Mouse (Mus musculus): Measurements from ENCODE around the gene Sh2b3. TPM values are rescaled to one million over a fixed set of nuclear protein-coding genes. Genes with fewer than 3 reads are reported as not detected.

Sh2b3 gene
- total and polyA plus RNA-seq, 2 experiments from 2014 or later: 11.4 to 58.5 TPM

GRCm38 (mm10) chr5:121815867-121816380, 21.5 kb downstream of the Sh2b3 start:
- Histone ChIP-seq H3K9me3 (replicated peaks; ENCODE audit: control insufficient read depth, low read length) (no peaks in the 10 kb centered on the region), H3K4me2 (ENCODE audit: low read depth, low read length) (no peak overlapping the region), H3K4me3 (ENCODE audit: low read depth, low read length) (no peak overlapping the region), H3K9ac (replicated peaks; ENCODE audit: low read depth, low read length) (no peak overlapping the region), H3K27me3 (ENCODE audit: control insufficient read depth, insufficient read depth, low read length) (no peaks in the 10 kb centered on the region), H3K4me1 (ENCODE audit: control insufficient read depth, insufficient read depth) (peaks cover 15% of the 10 kb centered on the region; the same call in 1 of the 2 replicates), H3K36me3 (replicated peaks; ENCODE audit: control insufficient read depth, insufficient read depth, low read length) (peaks cover 90% of the 10 kb centered on the region), H3K27ac (ENCODE audit: low read depth) (no peak overlapping the region)
- 72% methylated on average over 8 of the region's 8 CpGs for WGBS
- no peak for DNase-seq (ENCODE audit: low spot score)
- no peak for ATAC-seq (ENCODE audit: insufficient read depth, low read depth)
- TF ChIP-seq CTCF (IDR thresholded peaks at IDR 0.05; ENCODE audit: low read depth) (no peak), EP300 (IDR thresholded peaks at IDR 0.05; ENCODE audit: low read depth) (no peak)

- peak; percentile 72 for TF ChIP-seq CTCF (IDR thresholded peaks at IDR 0.05; ENCODE audit: low read depth)
- TF ChIP-seq EP300 (IDR thresholded peaks at IDR 0.05; ENCODE audit: low read depth): no peak
- H3K4me2 ChIP-seq (ENCODE audit: low read depth, low read length): no peak overlapping the region
- peaks cover 15% of the 10 kb centered on the region for H3K4me1 ChIP-seq (ENCODE audit: control insufficient read depth, insufficient read depth)
- no peak overlapping the region for H3K27ac ChIP-seq (ENCODE audit: low read depth)
- DNase-seq (ENCODE audit: low spot score) (peak; percentile 61), ATAC-seq (ENCODE audit: insufficient read depth, low read depth) (peak; percentile 59)
- H3K27me3 ChIP-seq (ENCODE audit: control insufficient read depth, insufficient read depth, low read length): no peaks in the 10 kb centered on the region
- H3K9ac ChIP-seq (replicated peaks; ENCODE audit: low read depth, low read length): no peak overlapping the region
- 53% methylated on average over 3 of the region's 3 CpGs for WGBS
- peaks cover 88% of the 10 kb centered on the region for H3K36me3 ChIP-seq (replicated peaks; ENCODE audit: control insufficient read depth, insufficient read depth, low read length)
- H3K9me3 ChIP-seq (replicated peaks; ENCODE audit: control insufficient read depth, low read length): no peaks in the 10 kb centered on the region
- no peak overlapping the region for H3K4me3 ChIP-seq (ENCODE audit: low read depth, low read length)
These were observed 22.4 kb downstream of the Sh2b3 start for GRCm38 (mm10) chr5:121815067-121815466.

GRCm38 (mm10) chr5:121813744-121814143, 23.7 kb downstream of the Sh2b3 start:
- TF ChIP-seq CTCF (IDR thresholded peaks at IDR 0.05; ENCODE audit: low read depth) (no peak), EP300 (IDR thresholded peaks at IDR 0.05; ENCODE audit: low read depth) (no peak)
- Histone ChIP-seq H3K4me2 (ENCODE audit: low read depth, low read length) (no peak overlapping the region), H3K4me1 (ENCODE audit: control insufficient read depth, insufficient read depth) (peaks cover 13% of the 10 kb centered on the region), H3K27ac (ENCODE audit: low read depth) (no peak overlapping the region), H3K36me3 (replicated peaks; ENCODE audit: control insufficient read depth, insufficient read depth, low read length) (peaks cover 75% of the 10 kb centered on the region), H3K9me3 (replicated peaks; ENCODE audit: control insufficient read depth, low read length) (no peaks in the 10 kb centered on the region), H3K9ac (replicated peaks; ENCODE audit: low read depth, low read length) (no peak overlapping the region), H3K4me3 (ENCODE audit: low read depth, low read length) (no peak overlapping the region), H3K27me3 (ENCODE audit: control insufficient read depth, insufficient read depth, low read length) (no peaks in the 10 kb centered on the region)
- ATAC-seq (ENCODE audit: insufficient read depth, low read depth) (no peak), DNase-seq (ENCODE audit: low spot score) (no peak)
- 93% methylated on average over 10 of the region's 10 CpGs for WGBS

GRCm38 (mm10) chr5:121812526-121813243, 24.8 kb downstream of the Sh2b3 start:
- no peak for TF ChIP-seq CTCF (IDR thresholded peaks at IDR 0.05; ENCODE audit: low read depth)
- TF ChIP-seq EP300 (IDR thresholded peaks at IDR 0.05; ENCODE audit: low read depth): no peak
- no peak overlapping the region for H3K27ac ChIP-seq (ENCODE audit: low read depth)
- DNase-seq (ENCODE audit: low spot score): no peak
- H3K27me3 ChIP-seq (ENCODE audit: control insufficient read depth, insufficient read depth, low read length): no peaks in the 10 kb centered on the region
- no peak overlapping the region for H3K4me2 ChIP-seq (ENCODE audit: low read depth, low read length)
- H3K36me3 ChIP-seq (replicated peaks; ENCODE audit: control insufficient read depth, insufficient read depth, low read length): peaks cover 64% of the 10 kb centered on the region
- no peaks in the 10 kb centered on the region for H3K9me3 ChIP-seq (replicated peaks; ENCODE audit: control insufficient read depth, low read length)
- peaks cover 13% of the 10 kb centered on the region for H3K4me1 ChIP-seq (ENCODE audit: control insufficient read depth, insufficient read depth)
- H3K4me3 ChIP-seq (ENCODE audit: low read depth, low read length): no peak overlapping the region
- ATAC-seq (ENCODE audit: insufficient read depth, low read depth): no peak
- 77% methylated on average over 7 of the region's 7 CpGs for WGBS
- no peak overlapping the region for H3K9ac ChIP-seq (replicated peaks; ENCODE audit: low read depth, low read length)

- TF ChIP-seq EP300 (IDR thresholded peaks at IDR 0.05; ENCODE audit: low read depth) (no peak), CTCF (IDR thresholded peaks at IDR 0.05; ENCODE audit: low read depth) (no peak)
- Histone ChIP-seq H3K36me3 (replicated peaks; ENCODE audit: control insufficient read depth, insufficient read depth, low read length) (peaks cover 53% of the 10 kb centered on the region), H3K9ac (replicated peaks; ENCODE audit: low read depth, low read length) (no peak overlapping the region), H3K4me3 (ENCODE audit: low read depth, low read length) (no peak overlapping the region), H3K4me1 (ENCODE audit: control insufficient read depth, insufficient read depth) (peaks cover 13% of the 10 kb centered on the region), H3K4me2 (ENCODE audit: low read depth, low read length) (no peak overlapping the region), H3K9me3 (replicated peaks; ENCODE audit: control insufficient read depth, low read length) (no peaks in the 10 kb centered on the region), H3K27ac (ENCODE audit: low read depth) (no peak overlapping the region; the same call in 1 of the 2 replicates), H3K27me3 (ENCODE audit: control insufficient read depth, insufficient read depth, low read length) (no peaks in the 10 kb centered on the region)
- 67% methylated on average over 5 of the region's 5 CpGs for WGBS
- DNase-seq (ENCODE audit: low spot score) (no peak), ATAC-seq (ENCODE audit: insufficient read depth, low read depth) (no peak)
These were observed 25.9 kb downstream of the Sh2b3 start for GRCm38 (mm10) chr5:121811485-121811931.
